10 mouse cellular contexts compared by ENCODE assay signal in genomic region chr2:11496601-11497031, GRCm38 (mm10). TPM values are rescaled to one million over a fixed set of nuclear protein-coding genes. Genes with fewer than 3 reads are reported as not detected.
A peak's percentile ranks its signal among the peaks of the same experiment; 100 is the strongest.
DNase-seq lines count a peak whose midpoint lies in the region; ATAC-seq lines count a peak whose summit lies in the region.
"Had no signal": no experiment of that assay in that cellular context is flagged by ENCODE, and none has a peak within 500 bp of the region (broad histone marks: within the 10 kb centered on the region; RNA-seq: fewer than 3 reads in every experiment).

No protein-coding gene starts in this region.

- no peak overlapping the region for H3K9ac ChIP-seq in hindbrain, embryonic 11.5 days (ENCODE audit: low read depth, low read length)
- H3K9ac ChIP-seq: embryonic facial prominence, embryonic 15.5 days; limb, embryonic 15.5 days had no signal

- H3K27ac ChIP-seq in heart, embryonic 10.5 days, result no peak overlapping the region
- H3K27ac ChIP-seq in hindbrain, embryonic 11.5 days (ENCODE audit: low read depth, low read length), result no peak overlapping the region
- H3K27ac ChIP-seq: embryonic facial prominence, embryonic 15.5 days; limb, embryonic 15.5 days had no signal

- no peaks in the 10 kb centered on the region for H3K27me3 ChIP-seq in heart, embryonic 10.5 days (ENCODE audit: insufficient read depth, poor library complexity, severe bottlenecking)
- no peaks in the 10 kb centered on the region; the same call in 1 of the 2 replicates for H3K27me3 ChIP-seq in hindbrain, embryonic 11.5 days (ENCODE audit: control insufficient read depth, insufficient read depth, low read length)
- H3K27me3 ChIP-seq: embryonic facial prominence, embryonic 15.5 days; limb, embryonic 15.5 days had no signal

- no peaks in the 10 kb centered on the region for H3K9me3 ChIP-seq in heart, embryonic 10.5 days
- H3K9me3 ChIP-seq in hindbrain, embryonic 11.5 days (ENCODE audit: control insufficient read depth, low read length), result no peaks in the 10 kb centered on the region
- H3K9me3 ChIP-seq: embryonic facial prominence, embryonic 15.5 days; limb, embryonic 15.5 days had no signal

- H3K4me3 ChIP-seq in heart, embryonic 10.5 days, result no peak overlapping the region
- no peak overlapping the region for H3K4me3 ChIP-seq in hindbrain, embryonic 11.5 days (ENCODE audit: low read depth, low read length)
- H3K4me3 ChIP-seq: embryonic facial prominence, embryonic 15.5 days; limb, embryonic 15.5 days had no signal

- peak; percentile 61 to 73 for DNase-seq in heart, adult 18-20 months
- no peak for DNase-seq in heart, embryonic 10.5 days (ENCODE audit: low spot score)
- peak; percentile 63 to 85 for DNase-seq in layer of hippocampus, postnatal 14 days (ENCODE audit: low spot score in 2 of 2)
- no peak for DNase-seq in embryo, embryonic 11 days
- DNase-seq in kidney, adult 11 months, result no peak
- no peak for DNase-seq in hindbrain, embryonic 11.5 days (ENCODE audit: low spot score)

- WGBS in heart, embryonic 10.5 days, result 85% methylated on average over 3 of the region's 3 CpGs
- 84% methylated on average over 3 of the region's 3 CpGs for WGBS in hindbrain, embryonic 11.5 days

- ATAC-seq in common myeloid progenitor, adult 5-6 weeks (replicated peaks; ENCODE audit: low read depth, poor library complexity, severe bottlenecking), result peak; percentile 68
- ATAC-seq in monocyte, adult 5-6 weeks (replicated peaks; ENCODE audit: insufficient number of reproducible peaks, low FRiP score, low TSS enrichment, poor library complexity, severe bottlenecking), result peak; percentile 84
- no peak for ATAC-seq in hindbrain, embryonic 11.5 days (ENCODE audit: low FRiP score)

- H3K4me1 ChIP-seq in heart, embryonic 10.5 days, result peaks cover 15% of the 10 kb centered on the region
- H3K4me1 ChIP-seq in hindbrain, embryonic 11.5 days (replicated peaks; ENCODE audit: control insufficient read depth, insufficient read depth, low read length), result no peaks in the 10 kb centered on the region; the same call in 1 of the 2 replicates

- H3K36me3 ChIP-seq in heart, embryonic 10.5 days, result peaks cover 53% of the 10 kb centered on the region
- peaks cover 9% of the 10 kb centered on the region; the same call in 1 of the 2 replicates for H3K36me3 ChIP-seq in hindbrain, embryonic 11.5 days (ENCODE audit: control insufficient read depth, insufficient read depth, low read length)

- H3K4me2 ChIP-seq in hindbrain, embryonic 11.5 days (replicated peaks; ENCODE audit: low read depth, low read length), result no peak overlapping the region
- H3K4me2 ChIP-seq: embryonic facial prominence, embryonic 15.5 days; limb, embryonic 15.5 days had no signal

RNA-seq across cellular contexts. Expression of gene Pfkfb3, which starts 57.3 kb away (rescaled TPM):
- total RNA-seq in heart, adult 18-20 months (2021), result 10 to 100 TPM; 11.3 to 23.2 TPM
- 12.7 and 20.5 TPM in 2 replicates for polyA plus RNA-seq in heart, embryonic 10.5 days (2016; fragmentation: Nextera tagmentation; extraction: Ambion mirVana)
- total RNA-seq in common myeloid progenitor, adult 5-6 weeks (2017), result 12.1 and 30.2 TPM in 2 replicates
- 10 to 100 TPM; 36.4 to 40.5 TPM for total RNA-seq in layer of hippocampus, postnatal 14 days (2021)
- 32.5 to 53.2 TPM (median 36.8 TPM) in 3 replicates for total RNA-seq in monocyte, adult 5-6 weeks (2017)
- 16.8 and 19.3 TPM in 2 replicates for polyA plus RNA-seq in hindbrain, embryonic 11.5 days (2014; fragmentation: Nextera tagmentation; extraction: Ambion mirVana)

Comparison
In these comparisons a context has a peak if more than half of its experiments do, and no peak if none do; other contexts are left out.
1. DNase-seq: peak in heart, adult 18-20 months (2 of 2) and layer of hippocampus, postnatal 14 days (2 of 2); none in heart, embryonic 10.5 days (single experiment), embryo, embryonic 11 days (single experiment), kidney, adult 11 months (single experiment) and hindbrain, embryonic 11.5 days (single experiment).